Mouse (Mus musculus) midbrain, embryonic 10.5 days (tissue): ENCODE data around the gene Olfr1321. TPM values are rescaled to one million over a fixed set of nuclear protein-coding genes. Genes with fewer than 3 reads are reported as not detected.

Source experiments
- DNase-seq: peaks from one replicate; pipeline ENCODE4 v3.0.0-alpha.2; 2017; ENCODE audit warnings: low spot score
- H3K27ac ChIP-seq: fragments of 300-500 bp; sonication (generic); replicated peaks from 2 replicates; pipeline ENCODE4 v1.5.1; 2016; ENCODE audit warnings: mild to moderate bottlenecking
- H3K27me3 ChIP-seq: fragments of 300-500 bp; sonication (generic); 2 replicates; pipeline ENCODE4 v1.6.1; 2016; ENCODE audit warnings: low read depth, mild to moderate bottlenecking; ENCODE audit not compliant: poor library complexity, severe bottlenecking
- H3K36me3 ChIP-seq: fragments of 300-500 bp; sonication (generic); 2 replicates; pipeline ENCODE4 v1.6.1; 2016; ENCODE audit warnings: mild to moderate bottlenecking, moderate library complexity
- H3K4me1 ChIP-seq: fragments of 300-500 bp; sonication (generic); 2 replicates; pipeline ENCODE4 v1.6.1; 2016
- H3K4me3 ChIP-seq: fragments of 300-500 bp; sonication (generic); 2 replicates; pipeline ENCODE4 v1.5.1; 2016; ENCODE audit warnings: mild to moderate bottlenecking, moderate library complexity
- H3K9me3 ChIP-seq: fragments of 300-500 bp; sonication (generic); replicated peaks from 2 replicates; pipeline ENCODE4 v1.6.1; 2016; ENCODE audit warnings: mild to moderate bottlenecking
- WGBS: fragments of 180-500 bp; shearing (Covaris S2); methylation state at CpG from one replicate; pipeline ENCODE4 v1.1.7; 2016; 5-methylcytosine and 5-hydroxymethylcytosine counted together
- polyA plus RNA-seq: library from polyadenylated mRNA; unstranded; fragments of >200 nt; fragmentation: Nextera tagmentation; extraction: Ambion mirVana; gene quantifications from 2 replicates; pipeline ENCODE4 v1.2.1, GENCODE M21; 2016

Olfr1321 gene
- not detected in 2 replicates for polyA plus RNA-seq

- 80% methylated on average over 2 of the region's 2 CpGs for WGBS
- Histone ChIP-seq H3K36me3 (no peaks in the 10 kb centered on the region), H3K4me1 (no peaks in the 10 kb centered on the region), H3K27me3 (no peaks in the 10 kb centered on the region), H3K4me3 (no peak within 1 kb of the TSS), H3K27ac (no peak within 1 kb of the TSS), H3K9me3 (no peaks in the 10 kb centered on the region)
- DNase-seq: no peak
Observed at GRCm38 (mm10) chrX:49734959-49735358, at the start of gene Olfr1321. TSS of gene Olfr1321 (minus strand) at chrX:49735059.

GRCm38 (mm10) chrX:49770828-49771227, 36.0 kb upstream of the Olfr1321 start:
- 41% methylated on average over 2 of the region's 2 CpGs for WGBS
- no peaks in the 10 kb centered on the region for H3K36me3 ChIP-seq

DNA sequence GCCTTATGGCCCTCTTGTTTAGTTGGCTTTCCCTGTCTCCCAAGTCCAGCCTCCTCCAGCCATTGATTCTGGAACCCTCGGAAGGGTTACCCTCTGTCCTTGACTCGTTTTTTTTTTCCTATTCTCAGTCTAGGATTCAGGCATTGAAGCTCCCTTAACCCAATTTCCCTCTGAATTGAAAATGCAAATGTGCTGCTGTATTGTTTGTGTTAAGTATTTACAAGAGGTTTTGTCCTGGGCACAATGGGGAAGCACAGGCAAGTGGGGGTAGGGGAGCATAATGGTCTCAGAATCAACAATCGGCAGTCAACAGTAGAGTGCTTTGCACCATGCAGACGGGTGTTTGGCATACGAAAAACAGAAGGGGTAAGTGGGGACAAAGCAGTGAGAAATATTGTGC, 10.3 kb upstream of the Olfr1321 start:
- no peaks in the 10 kb centered on the region for H3K27me3 ChIP-seq
- no peaks in the 10 kb centered on the region for H3K36me3 ChIP-seq
- no peak for DNase-seq
- 51% methylated on average over 5 of the region's 5 CpGs for WGBS
- no peak overlapping the region for H3K4me3 ChIP-seq
- no peak overlapping the region for H3K27ac ChIP-seq
- no peaks in the 10 kb centered on the region for H3K9me3 ChIP-seq
- no peaks in the 10 kb centered on the region for H3K4me1 ChIP-seq

More at GRCm38 (mm10) chrX:49770828-49771227, 36.0 kb upstream of the Olfr1321 start:
- Histone ChIP-seq H3K27me3 (no peaks in the 10 kb centered on the region), H3K9me3 (no peaks in the 10 kb centered on the region), H3K27ac (no peak overlapping the region), H3K4me1 (no peaks in the 10 kb centered on the region), H3K4me3 (no peak overlapping the region)
- no peak for DNase-seq

Other genes starting within 250 kb of the Olfr1321 start
- gene Olfr1320, start 62.7 kb downstream of the Olfr1321 start, polyA plus RNA-seq: not detected in 2 replicates
- 2.7 and 2.8 TPM in 2 replicates for gene Igsf1, start 62.7 kb upstream of the Olfr1321 start, polyA plus RNA-seq
- not detected in 2 replicates for gene Olfr1322, start 156.4 kb upstream of the Olfr1321 start, polyA plus RNA-seq